Mouse (Mus musculus) fibroblast of lung, adult 2 months (primary cell): Measurements from ENCODE around the gene Casz1.

Experiments
- DNase-seq: peaks from one replicate; pipeline ENCODE4 v3.0.0-alpha.2; 2011; ENCODE audit warnings: low read depth

Gene Casz1

DNA sequence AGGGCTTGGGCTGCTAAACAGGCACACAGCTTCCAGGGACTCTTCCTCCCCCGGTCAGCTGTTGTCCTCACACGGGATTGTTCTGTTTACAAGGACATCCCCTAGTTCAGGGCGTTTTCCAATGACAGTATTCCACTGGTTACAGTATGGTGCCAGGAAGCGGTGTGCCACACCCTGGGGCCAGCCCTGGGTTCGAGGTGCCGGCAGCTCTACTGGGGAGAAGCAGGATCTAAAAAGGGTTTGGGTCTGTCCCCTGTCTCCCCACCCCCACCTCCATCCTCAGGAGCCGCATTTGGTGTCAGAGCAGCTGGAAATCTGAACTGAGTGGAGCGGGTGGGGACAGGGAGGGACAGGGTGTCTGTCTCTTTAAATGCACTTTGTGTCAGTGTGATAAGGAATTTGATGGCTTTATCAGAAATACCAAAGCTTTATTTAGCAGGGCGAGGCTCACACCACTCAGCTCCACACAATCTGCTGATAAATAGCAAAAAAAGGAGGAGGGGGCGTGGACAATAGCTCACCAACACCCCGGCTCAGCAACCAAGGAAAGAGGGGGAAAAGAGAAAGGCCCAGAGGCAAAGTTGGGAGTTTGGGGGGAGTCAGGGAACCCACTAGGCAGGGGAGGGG lies 74.9 kb downstream of the Casz1 start:
- DNase-seq: no peak

DNA sequence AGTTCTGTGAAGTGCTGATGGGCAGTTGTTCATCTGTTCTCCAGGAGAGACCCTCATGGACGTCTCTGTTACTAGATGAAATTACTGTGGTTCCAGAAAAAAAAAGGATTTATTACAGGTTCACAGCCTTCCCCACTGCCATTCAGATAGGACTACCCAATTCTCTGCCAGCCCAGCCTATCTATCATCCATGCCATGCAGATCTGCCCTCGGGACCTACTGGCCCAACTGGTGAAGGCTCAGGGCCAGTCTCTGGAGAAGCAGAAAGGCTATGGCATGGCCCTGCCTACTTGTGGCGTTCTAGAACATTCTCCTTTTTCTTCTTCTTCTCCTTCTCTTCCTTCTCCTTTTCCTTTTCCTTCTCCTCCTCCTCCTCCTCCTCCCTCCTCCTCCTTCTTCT lies 75.4 kb downstream of the Casz1 start:
- no peak for DNase-seq

DNA sequence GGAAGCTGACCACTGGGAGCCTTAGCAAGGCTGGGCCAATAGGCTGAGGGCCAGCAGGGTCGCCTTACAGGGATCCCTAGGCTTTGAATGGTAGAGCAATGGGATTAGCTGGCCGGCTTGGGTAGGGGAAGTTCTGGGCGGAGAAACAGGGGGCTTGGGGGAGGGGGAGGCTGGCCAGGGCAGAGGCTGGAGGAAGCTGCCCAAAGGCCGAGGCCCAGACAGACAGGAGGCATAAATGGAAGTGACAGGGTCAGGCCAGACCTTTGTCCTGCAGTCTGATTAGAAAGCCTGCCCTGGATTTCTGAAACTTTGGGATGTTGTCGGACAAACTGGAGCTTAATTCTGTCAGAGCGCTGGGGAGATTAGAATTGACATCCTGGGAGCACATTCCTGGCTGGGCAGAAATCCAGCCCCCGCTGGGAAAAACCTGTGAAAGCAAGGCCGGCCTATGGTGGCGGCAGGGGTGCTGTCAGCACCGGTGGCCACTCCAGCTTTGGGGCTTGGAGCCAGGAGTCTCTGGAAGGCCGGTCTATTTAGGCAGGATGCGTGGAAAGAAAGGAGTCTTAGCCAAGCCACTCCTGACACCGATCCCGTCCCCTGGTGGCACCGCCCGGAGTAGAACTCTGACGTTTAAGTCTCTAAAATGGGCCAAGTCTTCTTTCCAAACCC lies 76.9 kb downstream of the Casz1 start:
- DNase-seq: no peak

DNA sequence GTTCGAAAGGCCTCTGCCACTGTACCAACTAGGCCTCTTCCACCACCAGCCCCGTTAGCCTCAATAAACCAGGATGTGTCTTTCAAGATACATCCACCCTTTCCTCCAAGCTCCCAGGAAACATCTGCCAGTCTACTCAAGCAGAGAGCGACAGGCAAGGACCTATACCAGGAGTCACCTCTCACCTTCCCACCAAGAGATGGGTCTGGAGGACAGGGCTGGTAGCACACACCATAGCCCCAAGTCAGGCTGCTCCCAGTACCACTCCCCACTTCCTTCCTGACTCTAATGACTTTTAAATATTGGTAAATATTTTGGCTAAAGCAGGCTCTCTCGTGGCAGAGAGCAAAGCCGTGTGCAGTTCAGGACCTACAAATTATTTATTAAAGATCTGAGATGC lies 77.6 kb downstream of the Casz1 start:
- DNase-seq: no peak

DNA sequence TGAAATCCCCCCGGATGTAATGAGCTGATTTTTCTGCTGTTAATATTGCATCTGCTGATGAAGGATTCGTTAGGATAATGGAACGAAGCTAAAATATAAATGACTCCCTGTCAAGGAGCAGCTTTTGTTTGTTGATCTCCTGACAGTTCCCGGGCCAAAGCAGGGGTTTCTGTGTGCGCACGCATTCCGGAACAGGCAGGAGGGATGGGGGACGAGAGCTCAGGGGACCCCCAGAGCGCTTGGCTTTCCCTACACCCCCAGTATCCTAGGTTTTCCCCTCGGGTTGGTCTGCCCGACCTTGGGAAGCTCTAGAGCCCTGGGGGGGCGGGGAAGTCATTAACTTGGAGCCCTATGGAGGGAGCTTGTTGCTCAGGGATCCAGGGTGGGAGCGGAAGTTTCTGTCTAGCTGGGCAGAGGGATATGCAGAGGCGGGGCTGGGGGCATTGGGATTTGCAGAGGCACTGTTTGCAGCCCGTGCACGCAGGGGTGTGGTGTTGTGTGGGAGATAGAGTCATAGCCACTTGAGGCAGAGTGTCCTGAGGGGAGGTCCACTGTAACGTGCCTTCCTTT lies 78.2 kb downstream of the Casz1 start:
- no peak for DNase-seq

DNA sequence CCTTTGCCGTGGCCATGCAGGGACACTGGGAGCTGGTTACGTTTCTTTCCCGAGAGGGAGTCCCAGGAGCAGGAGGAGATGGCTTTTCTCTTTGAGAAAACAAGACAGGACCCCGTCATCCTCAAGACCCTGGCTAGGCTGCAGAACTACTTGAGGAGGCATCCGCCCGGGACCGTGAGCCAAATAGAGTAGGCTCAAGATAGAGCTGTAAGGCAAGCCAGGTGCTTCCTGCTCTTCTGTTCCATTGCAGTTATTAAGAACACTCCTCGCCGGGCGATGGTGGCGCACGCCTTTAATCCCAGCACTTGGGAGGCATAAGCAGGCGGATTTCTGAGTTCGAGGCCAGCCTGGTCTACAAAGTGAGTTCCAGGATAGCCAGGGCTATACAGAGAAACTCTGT lies 80.4 kb downstream of the Casz1 start:
- DNase-seq: no peak

DNA sequence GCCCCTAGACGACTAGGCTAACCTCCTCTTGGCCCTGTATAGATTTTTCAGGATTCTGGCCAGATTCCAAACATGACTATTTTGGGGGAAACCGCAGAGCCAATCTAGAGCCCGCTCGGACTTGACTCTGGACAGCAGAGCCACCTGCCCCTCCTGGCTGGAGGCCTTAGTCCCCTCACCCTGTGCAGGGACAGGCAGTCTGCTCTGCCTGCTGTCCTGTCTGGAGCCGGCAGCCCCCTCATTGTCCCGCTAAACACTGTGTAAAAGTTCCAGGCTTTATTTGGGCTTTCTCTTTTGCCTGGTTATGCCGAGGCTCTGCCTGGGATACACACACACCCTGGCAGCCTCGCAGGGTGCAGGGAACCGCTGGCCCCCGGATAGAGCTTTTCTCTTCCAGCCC lies 81.2 kb downstream of the Casz1 start:
- DNase-seq: no peak

DNA sequence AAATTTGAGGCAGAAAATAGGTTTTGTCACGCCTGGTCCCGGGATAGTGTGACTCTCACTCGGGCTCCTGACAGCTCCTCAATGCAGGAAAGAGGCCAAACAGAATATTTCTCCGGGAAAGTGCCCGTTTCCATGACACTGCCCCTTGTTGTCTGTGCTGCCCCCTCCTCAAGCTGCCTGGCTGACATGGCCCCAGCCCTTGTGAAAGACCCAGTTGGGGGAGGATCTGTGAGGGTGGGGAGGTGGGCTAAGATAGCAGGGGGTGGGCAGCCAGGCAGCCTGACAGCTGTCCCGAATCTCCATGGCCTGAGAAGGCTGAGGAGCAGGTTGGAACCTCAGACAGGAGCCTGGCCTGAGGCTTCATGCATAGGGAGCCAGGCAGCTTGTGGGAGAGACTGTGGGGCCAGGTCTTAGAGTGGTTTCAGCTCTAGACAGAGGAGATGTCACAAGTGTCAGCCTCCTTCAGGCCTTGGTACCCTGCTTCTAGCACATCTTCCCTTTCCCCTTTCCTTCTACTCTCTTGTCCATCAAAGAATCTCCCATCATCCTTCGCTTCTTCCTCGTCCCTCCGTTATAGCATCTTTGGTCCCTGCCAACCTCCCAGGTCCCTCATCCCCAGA lies 81.8 kb downstream of the Casz1 start:
- DNase-seq: no peak

DNA sequence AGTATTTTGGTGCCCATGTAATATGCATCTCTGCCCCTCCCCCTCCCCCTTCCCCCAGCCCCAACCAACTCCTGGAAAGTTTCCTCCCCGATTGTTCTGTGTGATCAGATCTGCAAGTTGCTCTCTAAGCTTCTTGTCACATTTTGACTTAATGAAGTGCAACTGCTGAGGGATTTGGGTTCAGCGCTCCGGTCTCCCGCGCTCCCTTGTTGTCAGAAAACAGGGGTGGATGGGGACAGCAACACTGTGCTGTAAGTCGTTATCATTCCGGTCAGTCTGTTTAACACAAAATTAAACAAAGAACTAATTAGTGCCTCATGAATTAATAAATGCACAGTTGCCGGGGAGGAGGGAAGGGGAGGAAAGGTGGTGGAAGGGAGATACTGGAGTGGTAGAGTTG lies 84.0 kb downstream of the Casz1 start:
- DNase-seq: no peak

DNA sequence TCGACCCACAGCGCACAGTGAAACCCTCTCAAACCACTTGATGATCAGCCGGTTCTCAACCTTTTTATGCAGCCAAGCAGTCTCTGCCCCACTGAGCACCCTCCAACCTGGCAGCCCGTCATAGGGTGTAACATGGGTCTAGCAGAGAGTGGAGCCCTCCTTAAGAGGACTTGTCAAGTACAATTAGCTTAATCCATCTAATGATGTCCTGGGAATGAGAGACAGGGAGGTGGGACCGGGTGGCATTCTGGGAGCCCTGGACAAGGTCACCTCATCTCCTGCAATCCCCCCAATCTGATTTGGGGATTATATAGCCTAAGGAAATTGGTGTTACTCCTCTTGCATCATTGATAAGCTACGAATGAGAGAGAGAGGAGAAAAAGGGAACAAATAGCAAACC lies 84.8 kb downstream of the Casz1 start:
- DNase-seq: no peak

DNA sequence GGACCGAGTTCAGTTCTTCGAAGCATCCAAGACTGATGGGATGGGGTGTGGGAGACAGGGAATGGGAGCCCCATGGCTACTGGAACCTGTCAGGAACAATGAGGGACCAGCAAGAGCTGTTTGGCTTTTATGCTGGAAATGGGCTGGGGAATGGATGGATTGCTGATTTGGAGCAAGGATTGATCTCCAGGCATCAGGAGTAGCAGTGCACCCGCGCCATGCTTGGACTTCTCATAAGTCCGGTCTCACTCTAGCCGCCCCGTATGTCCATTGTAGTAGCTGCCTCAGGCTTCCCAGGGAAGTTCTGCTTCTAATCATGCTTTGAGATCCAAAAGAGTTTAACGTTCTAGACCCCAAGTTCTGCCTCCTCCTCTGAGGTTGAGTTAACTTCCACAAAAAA lies 86.2 kb downstream of the Casz1 start:
- no peak for DNase-seq

DNA sequence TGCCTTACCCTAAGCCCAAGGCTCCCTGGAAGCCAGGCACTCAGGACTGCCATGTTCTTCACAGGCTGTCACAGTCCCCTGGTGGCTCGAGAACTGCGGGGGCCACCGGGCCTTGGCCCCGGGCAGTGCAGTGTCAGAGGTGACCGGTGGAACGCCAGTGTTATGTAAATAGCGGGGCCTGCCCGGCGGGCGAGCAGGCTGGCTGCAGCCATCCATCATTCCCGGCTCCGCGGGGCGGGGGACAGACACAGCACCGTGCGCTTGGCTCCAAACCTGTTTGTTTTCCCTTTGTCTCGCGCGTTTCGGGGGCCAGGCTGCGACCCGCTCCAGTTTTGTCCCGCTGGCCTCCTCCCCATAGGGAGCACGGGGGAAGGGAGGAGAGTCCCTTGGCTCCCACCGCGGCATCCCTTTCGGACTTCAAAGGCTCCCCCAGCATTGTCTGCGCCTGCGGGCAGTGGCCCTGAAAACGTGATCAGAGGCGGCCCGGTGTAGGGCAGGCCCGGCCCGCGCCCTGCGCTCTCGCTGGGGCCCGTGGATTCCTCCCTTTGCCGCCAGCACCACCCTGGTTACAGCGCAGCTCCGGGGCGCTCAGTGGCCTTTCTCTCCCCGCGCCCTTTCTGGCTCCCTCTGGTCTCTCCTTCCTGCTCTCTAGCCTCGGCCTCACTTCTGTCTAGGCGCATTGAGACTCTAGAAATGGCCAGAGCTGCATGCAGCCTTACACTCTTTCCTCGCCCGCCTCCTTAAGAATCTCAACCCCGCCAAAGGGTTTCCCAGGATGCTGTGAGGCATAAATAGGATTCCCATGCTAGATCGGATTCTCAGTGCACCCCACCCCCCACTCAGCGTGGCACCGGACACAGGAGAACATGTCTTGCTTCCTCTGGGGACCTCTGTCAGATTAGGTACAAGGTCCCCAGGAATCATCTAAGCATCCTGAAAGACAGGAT lies 86.9 kb downstream of the Casz1 start:
- no peak for DNase-seq

DNA sequence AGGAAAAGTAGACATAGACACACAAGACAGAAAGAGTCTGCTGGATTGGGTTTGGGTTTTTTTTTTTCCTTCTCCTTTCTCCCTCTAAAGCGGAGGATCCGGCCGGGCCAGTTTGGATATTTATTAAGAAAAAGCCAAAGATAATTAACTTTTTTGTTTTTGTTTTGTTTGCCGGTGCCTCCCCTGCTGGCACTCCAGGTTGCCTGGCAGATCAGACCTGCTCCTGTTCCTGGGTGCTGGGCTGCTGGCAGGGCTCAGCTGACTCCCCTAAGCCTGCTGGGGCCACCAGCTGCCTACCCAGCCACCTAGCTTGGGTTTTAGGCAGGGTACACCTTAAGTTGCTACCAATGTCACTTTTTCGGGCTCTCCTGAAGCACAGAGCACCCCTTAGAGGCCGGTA lies 91.9 kb downstream of the Casz1 start:
- no peak for DNase-seq

DNA sequence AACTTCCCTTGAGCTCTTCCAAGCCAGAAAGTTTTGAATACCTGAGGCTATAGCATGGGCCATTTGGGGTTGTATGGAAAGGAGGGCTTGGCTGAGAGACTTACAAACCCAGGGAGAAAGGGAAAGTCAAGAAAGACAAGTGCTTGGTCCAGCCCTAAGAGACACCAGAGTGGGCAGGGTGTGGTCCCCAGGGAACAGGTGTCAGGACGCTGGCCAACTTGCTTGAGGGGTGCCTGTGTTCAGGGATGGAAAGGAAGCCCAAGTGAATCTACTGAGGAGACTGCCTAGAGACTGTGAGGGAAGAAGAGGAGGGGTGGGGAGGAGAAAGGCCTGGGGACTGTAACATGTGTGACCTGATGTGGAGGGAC lies 95.7 kb downstream of the Casz1 start:
- no peak for DNase-seq

DNA sequence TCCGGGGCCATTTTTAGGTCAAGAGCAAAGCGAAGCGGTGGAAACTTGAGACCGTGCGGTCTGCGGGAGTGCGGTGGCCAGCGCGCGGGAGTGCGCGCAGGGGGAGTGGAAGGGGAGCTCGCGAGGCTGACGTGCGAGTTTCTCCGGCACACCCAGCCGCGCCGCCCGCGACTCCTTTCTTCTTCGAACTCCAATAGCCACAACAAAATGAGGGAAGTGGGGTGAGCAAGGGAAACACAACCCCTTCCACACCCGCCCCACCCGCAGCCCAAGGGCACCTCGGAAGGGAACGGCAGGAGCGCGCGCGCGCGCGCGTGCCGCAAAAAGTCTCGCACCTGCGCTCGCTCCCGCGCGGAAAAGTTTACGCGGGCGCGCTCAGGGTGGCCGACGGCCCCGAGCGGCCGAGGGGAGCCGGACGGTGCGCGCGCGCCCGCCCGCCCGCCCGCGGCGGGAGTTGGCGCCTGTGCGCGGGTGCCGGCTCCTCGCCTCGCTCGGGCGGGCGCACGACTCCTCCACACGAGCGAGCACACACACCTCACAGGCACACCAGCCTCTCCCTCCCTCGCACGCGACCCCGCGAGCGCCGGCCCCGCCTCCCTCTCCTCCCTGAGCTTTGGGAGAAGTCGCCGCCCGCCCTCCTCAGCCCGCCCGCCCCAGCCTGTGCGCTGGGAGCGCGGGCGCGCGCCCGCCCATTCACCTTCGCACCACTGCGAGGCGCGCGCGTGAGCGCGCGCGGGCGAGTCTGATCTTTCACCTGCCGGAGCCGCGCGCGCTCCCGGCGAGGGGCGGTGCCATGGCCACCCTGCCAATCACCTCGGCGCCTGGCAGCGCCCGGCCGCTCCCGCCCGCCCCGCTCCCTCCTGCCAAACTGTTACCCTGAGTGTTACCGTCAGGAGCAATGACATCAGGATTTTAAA lies 96.3 kb downstream of the Casz1 start:
- DNase-seq: no peak

DNA sequence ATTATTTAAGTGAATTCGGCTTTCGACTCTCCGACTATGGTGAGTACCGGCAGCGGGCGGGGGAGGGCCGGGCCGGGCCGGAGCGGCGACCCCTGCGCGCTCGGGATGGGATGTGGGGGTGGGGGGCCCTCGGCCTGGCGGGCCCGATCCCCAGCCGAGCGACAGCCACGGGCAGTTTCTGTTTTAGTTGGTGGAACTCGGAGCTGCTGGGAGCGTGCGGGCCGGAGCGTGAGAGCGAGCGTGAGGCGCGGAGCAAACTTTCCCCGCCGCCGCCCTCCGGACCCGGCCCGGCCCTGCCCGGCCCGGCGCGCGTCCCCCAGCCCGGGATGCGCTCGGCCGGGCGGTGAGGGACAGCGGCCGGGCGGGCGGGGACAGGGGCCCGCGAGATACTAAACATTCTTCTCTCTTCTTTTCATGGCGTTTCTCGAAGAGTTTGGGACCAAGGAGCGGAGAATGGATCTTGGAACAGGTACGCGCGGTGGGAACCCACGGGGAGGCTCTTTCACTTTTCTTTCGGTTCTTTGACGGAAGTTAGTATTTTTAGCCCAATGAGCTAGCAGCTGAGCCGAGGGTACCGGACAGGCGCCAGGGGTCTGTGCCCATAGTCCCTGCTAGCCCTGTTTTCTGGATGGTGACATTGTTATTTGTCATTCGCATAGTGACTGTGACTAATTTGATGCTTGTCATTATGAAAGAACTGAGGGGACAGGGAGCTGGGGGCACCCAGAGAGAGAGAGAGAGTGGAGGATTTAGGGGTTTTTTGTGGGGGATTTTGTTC lies 97.2 kb downstream of the Casz1 start:
- DNase-seq: no peak

DNA sequence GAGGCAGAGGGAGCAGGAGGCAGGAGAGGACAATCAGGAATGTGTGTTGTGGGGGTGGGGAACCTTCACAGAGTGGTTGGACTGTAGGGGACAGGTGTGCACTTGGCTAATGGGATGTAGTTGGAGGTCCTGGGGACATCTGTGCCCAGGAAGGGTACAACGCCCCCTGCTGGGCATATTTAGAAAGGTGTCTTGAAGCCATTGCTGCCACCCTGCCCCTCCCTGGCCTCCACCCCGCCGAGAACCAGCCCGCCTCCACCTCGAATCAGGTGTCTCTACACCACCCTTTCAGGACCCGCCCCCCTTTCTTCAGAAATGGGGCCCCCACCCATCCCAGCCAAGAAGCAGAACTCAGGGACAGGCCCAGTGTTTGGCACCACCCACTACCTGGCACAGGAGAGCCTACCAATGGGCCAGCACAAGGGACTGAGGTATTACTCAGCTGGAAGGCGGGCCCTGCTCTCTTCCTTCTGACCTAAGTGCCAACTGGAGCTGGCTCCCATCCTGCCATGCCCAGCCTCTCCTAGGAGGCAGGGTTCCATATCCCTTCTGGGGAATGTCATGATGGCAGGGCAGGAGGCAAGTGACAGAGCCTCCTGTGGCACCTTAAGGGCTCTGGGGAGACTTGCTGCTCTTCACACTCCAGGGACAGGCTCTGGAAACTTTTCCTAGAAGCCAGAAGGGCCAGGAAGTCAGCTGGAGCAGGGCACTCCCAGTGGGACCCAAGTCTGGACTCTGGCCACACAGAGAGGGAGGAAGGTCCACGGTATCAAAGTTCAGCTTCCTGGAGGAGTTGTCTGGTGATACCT lies 98.9 kb downstream of the Casz1 start:
- no peak for DNase-seq

DNA sequence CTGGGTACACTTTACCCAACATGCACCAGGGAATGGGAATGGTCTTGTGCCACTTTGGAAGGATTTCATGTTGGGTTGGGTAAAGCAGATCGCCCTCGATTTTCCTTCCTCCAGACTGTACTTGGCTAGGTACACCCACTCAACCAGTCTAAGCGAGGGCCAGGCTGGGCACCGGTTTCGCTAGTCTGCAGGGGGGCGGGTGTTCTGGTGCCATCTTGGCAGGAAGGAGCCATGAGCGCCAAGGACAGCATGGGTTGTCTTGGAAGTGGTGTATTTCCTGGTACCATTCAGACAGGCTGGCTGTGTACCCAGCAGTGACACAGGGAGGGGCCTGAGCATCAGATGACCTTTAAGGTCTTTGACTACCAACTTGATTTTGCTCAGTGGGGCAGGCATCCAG lies 101.1 kb downstream of the Casz1 start:
- no peak for DNase-seq

DNA sequence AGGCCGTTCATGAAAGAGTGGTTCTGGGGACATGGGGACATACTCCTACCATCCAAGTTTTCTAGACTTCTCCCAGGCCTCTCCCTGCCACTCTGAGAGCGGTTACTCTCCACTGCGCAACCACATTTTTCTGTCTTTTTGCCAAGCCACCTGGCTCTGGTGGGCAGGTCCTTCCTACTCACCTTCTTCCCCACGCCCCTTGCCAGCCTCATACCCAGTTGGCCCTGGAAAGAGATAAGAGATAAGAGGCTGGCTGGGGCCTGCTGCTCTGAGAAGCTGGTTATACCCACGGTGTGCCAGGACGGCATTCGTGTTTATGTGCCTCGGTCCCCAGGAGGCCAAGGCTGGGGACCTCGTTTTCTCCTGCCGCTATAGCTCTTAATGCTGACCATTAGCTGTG lies 102.6 kb downstream of the Casz1 start:
- no peak for DNase-seq

DNA sequence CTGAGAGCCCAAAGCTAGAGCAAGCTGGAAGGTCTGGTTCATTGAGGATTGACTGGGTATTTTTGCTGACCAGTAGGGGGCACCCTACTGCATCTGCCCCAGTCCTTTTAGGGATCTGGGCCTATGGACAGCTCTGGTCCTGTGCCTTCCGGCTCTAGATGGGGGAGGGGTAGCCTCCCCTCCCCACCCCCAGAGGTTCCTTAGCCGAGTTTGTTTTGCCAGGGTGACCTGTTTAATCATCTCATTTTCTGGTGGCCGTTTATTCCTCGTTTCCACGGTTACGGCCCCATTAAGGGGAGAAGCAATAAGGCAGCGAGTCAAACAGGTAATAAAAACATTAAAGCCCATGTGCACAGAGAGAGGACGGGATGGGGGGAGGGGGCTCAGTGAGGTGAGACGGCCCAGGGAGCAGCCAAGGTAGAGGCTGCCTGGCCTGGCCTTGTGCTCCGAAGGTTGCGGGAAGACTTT lies 104.0 kb downstream of the Casz1 start:
- DNase-seq: no peak
